Mouse (Mus musculus) adrenal gland, adult 8-10 months (tissue): Measurements from ENCODE around the gene Kcnq2. TPM values are rescaled to one million over a fixed set of nuclear protein-coding genes. Genes with fewer than 3 reads are reported as not detected.

Experiments used
- DNase-seq: peaks from one replicate; pipeline ENCODE4 v3.0.0; 2022
- total RNA-seq, 4 experiments: library from RNA; stranded (reverse); gene quantifications; 2 replicates each; pipeline ENCODE4 v1.2.4; 2022

The Kcnq2 gene
- 10 to 100 TPM in 2 of 4 experiments, 1 to 10 TPM in 2; 5.8 to 14.8 (median 10.0) TPM for total RNA-seq

GRCm38 (mm10) chr2:181134591-181135445 is at the start of gene Kcnq2:
Kcnq2 (minus strand) TSS chr2:181135300.
- DNase-seq = no peak

GRCm38 (mm10) chr2:181180898-181181297 is 45.8 kb upstream of the Kcnq2 start:
- DNase-seq = no peak

GRCm38 (mm10) chr2:181178471-181178870 is 43.4 kb upstream of the Kcnq2 start:
- no peak for DNase-seq

- DNase-seq = no peak
These were observed 42.9 kb upstream of the Kcnq2 start for GRCm38 (mm10) chr2:181178015-181178414.

GRCm38 (mm10) chr2:181174646-181175045 is 39.5 kb upstream of the Kcnq2 start:
- no peak for DNase-seq

GRCm38 (mm10) chr2:181166469-181166868 is 31.4 kb upstream of the Kcnq2 start:
- no peak for DNase-seq

- DNase-seq = no peak
These were observed 25.7 kb upstream of the Kcnq2 start for GRCm38 (mm10) chr2:181160821-181161220.

GRCm38 (mm10) chr2:181159771-181160170 is 24.7 kb upstream of the Kcnq2 start:
- DNase-seq = no peak

GRCm38 (mm10) chr2:181159091-181159514 is 24.0 kb upstream of the Kcnq2 start:
- DNase-seq = no peak

GRCm38 (mm10) chr2:181158471-181158870 is 23.4 kb upstream of the Kcnq2 start:
- DNase-seq = no peak

- no peak for DNase-seq
These were observed 22.7 kb upstream of the Kcnq2 start for GRCm38 (mm10) chr2:181157716-181158302.

- DNase-seq = no peak
These were observed 22.1 kb upstream of the Kcnq2 start for GRCm38 (mm10) chr2:181157180-181157579.

- DNase-seq = no peak
These were observed 21.4 kb upstream of the Kcnq2 start, which contains the start of gene Eef1a2 for GRCm38 (mm10) chr2:181156248-181157121. Eef1a2 (minus strand) TSS chr2:181157014.

- no peak for DNase-seq
These were observed 20.7 kb upstream of the Kcnq2 start for GRCm38 (mm10) chr2:181155801-181156200.

GRCm38 (mm10) chr2:181154831-181155415 is 19.8 kb upstream of the Kcnq2 start:
- no peak for DNase-seq

GRCm38 (mm10) chr2:181154361-181154760 is 19.3 kb upstream of the Kcnq2 start:
- no peak for DNase-seq

GRCm38 (mm10) chr2:181153837-181154236 is 18.7 kb upstream of the Kcnq2 start:
- no peak for DNase-seq

- no peak for DNase-seq
These were observed 18.0 kb upstream of the Kcnq2 start for GRCm38 (mm10) chr2:181153131-181153530.

GRCm38 (mm10) chr2:181152701-181153100 is 17.6 kb upstream of the Kcnq2 start:
- no peak for DNase-seq

- no peak for DNase-seq
These were observed 15.2 kb upstream of the Kcnq2 start for GRCm38 (mm10) chr2:181150281-181150680.

- DNase-seq = no peak
These were observed 13.3 kb upstream of the Kcnq2 start for GRCm38 (mm10) chr2:181148318-181148955.
